Mouse (Mus musculus) urinary bladder, adult 18-20 months (tissue): ENCODE results near the gene Zc3hc1.
"Not testable (repeated sequence)": the region's sequence is repeated elsewhere in the genome, so short reads cannot be mapped to it uniquely, and the experiment has no call there.

Experiments used
- DNase-seq, 2 experiments: peaks; one replicate each; pipeline ENCODE4 v3.0.0; 2022; ENCODE audit warnings: low spot score in 2 of 2, mixed read lengths in 2 of 2

Zc3hc1 gene

DNA sequence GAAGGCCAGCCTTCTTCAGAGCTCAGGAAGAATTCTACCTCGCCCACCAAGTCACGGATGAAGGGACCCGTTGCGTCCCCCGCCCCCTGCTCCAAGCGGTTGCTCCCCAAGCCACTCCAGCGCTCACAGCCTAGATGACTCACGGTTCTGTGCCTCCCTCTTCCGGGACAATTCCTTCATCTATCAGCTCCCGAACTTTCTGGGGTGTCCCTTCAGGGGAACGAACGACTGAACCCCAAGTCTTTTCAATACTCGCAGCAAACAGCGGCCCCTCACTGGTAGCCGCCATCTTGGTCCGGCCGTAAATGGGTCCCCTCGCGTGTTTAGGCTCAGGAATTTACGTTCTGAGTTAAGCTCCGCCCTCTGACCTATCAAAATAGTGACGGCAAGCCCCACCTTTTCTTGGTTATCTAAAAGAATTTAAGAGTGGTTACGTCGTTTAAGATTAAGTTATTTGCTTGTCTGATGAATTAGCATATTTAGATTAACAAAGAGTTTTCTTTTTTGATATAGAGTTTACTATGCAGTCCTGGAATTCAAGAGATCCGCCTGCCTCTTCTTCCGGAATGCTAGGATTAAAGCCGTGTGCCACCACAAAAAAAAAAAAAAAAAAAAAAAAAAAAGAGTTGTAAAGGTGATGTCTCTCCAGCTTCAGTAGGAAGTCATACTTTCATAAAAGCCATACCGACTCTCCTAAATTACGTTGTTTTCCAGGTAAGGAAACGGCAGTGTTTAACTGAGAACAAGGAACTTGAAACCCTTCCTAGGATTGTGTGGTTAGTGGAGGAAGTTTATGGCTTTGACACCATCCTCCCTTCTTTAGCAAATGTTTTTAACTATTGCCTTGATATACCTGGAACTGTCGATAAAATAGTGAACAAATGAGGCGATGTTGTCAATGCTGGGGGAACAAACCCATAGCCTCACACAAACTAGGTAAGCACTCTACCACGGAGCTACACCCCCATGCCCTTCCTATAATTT is at the start of gene Zc3hc1:
Gene Zc3hc1 (minus strand): TSS at position 315 of the 984 bp plus-strand sequence.
- DNase-seq = peak; percentile 46 to 58

DNA sequence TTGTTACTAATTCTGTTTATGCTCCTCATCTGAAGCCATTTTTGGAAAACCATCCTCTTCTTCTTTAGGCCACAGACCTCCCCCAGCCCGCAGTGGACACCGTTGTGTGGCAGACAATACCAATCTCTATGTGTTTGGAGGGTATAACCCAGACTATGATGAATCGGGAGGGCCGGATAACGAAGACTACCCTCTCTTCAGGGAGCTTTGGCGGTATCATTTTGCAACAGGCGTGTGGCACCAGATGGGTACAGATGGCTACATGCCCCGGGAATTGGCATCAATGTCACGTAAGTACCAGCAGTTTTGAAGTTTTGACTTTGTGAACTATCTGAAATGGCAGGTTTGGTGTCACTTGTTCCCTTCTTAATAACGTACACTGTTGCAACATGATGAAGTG is 48.7 kb upstream of the Zc3hc1 start:
- no peak for DNase-seq

DNA sequence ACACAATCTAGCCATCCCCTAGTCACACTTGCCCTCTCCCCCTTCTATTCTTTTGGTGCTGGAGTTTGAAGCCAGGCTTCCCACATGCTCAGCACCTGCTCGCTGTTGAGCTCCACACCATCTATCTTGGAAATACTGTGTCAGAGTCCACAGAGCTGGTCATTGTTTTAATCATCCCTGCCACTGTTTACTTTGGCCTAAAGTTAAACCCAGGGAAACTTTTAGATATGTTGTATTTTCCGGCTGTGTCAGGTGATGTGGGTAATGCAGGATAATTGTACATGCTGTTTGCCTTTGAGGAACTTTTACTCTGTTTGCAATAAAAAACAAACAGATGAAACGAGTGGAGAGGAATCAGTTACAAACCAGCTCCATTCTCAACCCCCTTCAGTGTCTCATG is 46.2 kb upstream of the Zc3hc1 start:
- no peak for DNase-seq

DNA sequence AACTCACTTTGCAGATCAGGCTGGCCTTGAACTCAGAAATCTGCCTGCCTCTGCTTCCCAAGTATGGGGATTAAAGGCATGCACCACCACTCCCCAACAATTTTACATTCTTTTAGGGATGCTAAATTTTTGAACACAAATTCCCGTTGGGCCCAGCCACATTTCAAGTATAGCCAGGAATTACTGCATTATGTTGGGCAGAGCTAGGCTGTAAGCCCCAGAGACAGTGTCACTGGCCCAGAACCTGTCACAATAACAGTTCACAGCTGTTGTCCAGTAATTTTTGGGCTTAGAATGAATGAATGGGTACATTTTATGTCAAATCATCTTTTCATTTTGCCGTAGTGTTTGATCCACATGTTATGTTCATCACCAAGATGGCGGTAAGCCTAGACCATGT is 45.6 kb upstream of the Zc3hc1 start:
- no peak for DNase-seq

DNA sequence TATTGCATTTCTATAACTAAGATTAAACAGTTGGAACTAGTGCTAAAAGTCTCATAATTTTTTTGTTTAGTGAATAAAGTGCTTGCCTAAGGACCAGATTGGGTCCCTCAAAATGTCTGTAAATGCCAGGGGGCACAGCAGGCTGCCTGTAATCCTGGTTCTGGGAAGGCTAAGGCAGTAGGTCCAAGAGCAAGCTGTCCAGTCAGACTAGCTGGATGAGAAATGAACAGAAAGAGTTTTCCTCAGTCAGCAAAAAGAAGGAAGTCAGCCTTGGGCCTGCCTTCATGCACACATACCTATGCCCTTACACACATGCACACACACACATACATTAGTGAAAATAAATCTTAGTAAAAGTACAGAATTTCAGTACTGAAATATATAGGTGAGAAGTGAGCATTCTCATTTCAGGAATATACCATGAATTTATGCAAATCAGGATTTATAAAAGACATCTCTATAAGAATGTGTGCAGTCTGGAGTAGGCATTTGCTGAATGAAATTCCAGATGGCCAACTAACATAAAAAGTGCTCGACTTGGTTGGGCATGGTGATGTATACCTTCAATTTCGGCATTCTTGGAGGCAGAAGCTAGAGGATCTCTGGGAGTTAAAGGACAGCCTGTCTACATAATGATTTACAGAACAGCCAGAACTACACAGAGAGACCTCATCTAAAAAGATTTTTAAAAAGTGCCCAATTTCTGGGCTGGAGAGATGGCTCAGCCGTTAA is 41.8 kb upstream of the Zc3hc1 start:
- no peak for DNase-seq

DNA sequence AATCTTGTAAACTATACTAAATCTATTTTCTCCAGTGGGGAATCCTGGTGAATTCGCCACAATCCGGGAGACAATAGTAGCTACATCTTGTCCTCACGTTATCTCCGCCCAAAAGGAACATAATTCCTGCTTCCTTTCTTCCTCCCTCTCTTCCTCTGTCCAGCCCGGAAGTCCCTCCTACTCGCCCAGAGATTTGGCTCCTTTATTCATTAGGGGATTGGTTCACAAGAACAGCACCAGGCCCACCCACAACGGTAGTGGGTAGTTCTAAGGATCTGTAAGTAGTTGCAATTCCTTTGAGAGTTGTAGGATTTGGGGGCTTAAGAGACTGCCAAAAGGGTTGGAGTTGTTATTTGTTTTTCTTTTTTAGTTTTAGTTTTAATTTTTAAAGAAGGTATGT is 26.0 kb upstream of the Zc3hc1 start:
- no peak for DNase-seq

DNA sequence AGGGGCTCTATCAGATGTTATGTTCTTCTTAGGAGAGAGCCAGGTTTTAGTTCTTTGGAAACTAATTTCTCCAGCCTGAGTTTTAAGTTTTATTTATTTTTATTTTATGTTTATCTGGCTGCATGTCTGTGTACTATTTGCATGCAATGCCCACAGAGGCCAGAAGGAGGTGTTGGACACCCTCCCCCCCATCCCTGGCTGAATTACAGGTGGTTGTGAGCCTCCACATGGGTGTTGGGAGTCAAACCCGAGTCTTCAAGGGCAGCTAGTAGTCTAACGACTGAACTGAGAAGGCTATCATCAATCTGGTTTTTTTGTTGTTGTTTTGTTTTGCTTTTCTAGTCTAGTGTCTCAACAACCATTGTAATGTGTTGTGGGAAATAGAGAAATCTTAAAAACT is 25.3 kb upstream of the Zc3hc1 start:
- no peak for DNase-seq

DNA sequence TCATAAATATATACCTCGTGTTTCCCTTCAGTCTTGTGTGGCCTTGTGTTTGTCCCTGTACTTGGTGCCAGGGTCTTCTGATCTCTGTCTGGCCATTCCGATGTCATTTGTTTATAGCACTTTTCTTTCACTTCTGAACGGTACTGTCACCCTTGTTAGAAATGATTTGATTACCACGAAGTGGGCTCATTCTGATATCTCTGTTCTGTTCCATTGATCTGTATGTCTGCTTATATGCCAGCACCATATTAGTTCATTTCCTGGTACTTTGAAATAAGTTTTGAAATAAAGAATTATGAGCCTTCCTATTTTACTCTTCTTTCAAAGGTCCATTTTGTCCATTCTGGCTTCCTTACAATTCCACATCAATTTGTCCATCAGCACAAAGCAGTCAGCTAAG is 20.5 kb upstream of the Zc3hc1 start:
- no peak for DNase-seq

DNA sequence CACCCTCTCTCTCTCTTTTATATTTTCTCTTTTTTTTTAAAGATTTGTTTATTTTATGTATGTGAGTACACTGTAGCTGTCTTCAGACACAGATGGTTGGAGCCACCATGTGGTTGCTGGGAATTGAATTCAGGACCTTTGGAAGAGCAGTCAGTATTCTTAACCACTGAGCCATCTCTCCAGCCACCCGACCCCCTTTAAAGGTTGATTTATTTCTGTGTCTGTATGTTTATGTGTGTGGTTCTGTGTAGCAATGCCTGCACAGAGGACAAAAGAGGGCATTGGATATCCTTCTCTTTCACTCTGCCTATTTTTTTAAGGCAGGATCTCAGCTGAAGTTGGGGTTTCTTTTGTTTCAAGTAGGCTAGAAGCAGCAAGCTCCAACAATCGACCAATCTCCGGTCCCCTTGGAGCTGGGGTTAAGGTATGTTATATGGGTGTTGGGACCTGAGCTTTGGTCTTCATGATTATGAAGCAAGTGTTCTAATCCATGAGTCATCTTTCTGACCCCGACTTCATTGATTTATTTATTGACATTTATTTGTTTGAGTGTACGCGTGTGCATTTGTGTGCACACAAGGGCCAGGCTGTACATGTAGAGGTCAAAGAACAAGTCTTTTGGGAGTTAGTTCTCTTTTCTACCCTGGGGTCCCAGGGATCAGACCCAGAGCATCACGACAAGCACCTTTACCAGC is 18.7 kb upstream of the Zc3hc1 start:
- DNase-seq = no peak

DNA sequence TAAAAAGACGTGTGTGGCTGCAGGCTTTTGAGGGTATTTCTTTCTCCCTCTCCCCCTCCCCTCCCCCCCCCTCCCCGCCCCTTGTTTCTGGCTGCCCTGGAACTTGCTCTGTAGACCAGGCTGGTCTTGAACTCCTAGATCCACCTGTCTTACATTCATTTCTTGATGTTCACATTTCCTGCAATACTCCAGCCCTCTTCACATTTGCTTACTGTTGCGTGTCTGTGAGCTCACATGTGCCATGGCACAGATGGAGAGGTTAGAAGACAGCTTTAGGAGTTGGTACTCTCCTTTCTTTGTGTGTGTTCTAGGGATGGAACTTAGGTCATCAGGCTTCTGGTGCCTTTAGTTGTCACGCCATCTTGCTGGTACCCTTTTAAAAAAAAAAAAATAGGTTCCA is 17.4 kb upstream of the Zc3hc1 start:
- no peak for DNase-seq

DNA sequence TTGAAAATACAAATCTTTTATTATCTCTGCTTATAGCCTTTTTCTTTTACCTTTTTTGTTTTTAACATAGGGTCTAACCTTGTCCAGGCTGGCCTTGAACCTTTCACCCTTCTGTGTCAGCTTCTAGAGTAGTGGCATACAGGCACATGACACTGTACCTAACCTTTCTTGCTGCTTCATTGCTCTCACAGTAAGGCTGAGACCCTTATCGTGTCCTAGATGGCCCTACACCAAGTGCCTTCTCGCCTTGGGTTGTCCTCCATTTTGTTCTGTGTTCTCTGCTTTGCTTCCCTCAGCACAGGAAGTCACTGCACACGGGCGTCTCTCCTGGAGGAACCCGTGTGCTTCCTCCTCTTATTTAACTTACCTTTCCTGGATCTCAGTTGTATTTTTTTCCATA is 13.8 kb upstream of the Zc3hc1 start:
- no peak for DNase-seq

DNA sequence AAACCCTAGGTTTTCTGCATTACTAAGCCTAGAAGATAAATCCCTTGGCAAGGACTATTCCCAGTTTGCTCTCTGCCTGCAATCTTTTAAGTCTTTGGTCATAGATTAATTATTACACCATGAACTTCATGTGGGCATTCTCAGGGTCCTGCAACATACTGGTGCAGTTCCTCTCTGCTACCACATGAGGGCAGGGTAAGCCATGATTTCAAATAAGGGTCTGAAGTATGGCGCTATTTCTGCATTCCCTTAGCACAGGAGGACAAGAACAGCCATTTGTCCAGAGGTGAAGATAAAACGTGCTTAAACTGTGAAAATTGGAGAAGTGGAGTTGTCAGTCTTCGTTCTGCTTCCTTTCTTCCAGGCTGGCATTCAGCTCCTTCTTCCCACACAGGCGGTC is 12.6 kb upstream of the Zc3hc1 start:
- DNase-seq = peak in 1 of 2 experiments; percentile 37

DNA sequence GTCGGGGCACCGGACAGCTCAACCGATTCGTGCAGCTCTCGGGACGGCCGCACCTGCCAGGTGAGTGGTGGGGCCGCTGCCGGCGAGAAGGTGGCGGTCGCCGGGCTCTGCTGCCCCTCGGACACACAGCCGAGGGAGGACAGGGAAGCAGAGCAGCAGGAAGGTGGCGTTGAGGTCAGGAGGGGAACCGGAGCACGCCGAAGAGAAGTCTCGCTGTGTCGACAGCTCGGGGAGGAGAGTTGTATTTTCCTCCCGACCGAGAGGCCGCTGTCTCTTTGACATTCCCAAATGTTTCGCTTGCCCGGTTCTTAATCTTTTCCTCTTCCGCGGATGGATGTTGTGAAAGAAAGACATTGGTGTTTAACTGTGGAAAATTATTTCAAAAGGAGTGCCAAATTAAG is 11.3 kb upstream of the Zc3hc1 start:
- no peak for DNase-seq

DNA sequence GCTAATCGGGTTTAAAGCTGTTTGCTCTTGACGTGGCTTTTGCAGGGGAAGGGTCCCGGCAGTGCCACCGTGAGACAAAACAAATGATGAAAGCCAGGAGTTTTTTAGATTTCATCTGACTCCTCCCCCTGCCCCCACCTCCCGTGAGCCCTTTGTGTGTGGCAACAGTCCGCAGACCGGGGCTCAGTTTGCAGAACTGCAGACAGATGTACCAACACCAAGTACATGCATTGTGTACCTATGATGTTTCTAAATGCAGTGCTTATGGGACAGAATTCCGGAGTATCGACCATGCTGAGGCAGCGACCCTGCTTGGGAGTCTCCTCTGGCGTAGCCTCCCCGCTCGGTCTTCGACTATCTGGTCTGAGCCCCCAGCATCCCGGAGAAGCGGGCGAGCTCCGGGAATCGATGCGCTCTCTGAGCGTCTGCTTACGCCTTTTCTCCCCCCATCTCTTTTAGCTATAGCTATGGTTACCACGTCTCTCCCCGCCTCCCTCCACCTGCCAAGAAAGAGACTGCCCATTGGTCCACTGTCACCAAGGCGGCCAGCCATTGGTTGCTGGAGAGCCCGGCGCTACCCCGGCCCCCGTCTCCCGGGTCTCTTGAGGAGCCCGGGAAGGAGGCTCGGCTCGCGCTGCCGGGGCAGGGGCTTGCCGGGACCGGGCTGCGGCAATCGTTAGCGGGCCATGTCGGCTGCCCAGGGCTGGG is 10.6 kb upstream of the Zc3hc1 start, which contains the start of gene Klhdc10:
Gene Klhdc10 (plus strand): TSS at position 561 of the 708 bp plus-strand sequence.
- peak; percentile 100 for DNase-seq

DNA sequence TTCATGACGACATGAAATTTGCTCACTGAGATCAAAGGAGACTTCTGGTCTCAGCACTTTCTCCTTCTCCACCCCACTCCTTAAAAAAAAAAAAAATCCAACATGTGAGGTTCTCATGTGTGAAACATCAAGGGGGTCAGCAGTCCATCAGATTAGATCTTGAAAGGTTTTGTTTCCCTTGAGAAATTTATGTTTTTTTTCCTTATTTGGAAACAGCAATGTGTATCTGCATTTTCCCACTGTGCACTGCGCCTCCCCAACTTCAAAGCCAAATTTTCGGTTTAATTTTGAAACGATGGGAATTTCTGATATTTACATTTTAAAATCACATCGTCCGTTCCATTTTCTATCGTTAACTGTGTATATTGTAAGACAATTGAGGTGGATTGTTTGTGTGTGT is 9.9 kb upstream of the Zc3hc1 start:
- no peak for DNase-seq

DNA sequence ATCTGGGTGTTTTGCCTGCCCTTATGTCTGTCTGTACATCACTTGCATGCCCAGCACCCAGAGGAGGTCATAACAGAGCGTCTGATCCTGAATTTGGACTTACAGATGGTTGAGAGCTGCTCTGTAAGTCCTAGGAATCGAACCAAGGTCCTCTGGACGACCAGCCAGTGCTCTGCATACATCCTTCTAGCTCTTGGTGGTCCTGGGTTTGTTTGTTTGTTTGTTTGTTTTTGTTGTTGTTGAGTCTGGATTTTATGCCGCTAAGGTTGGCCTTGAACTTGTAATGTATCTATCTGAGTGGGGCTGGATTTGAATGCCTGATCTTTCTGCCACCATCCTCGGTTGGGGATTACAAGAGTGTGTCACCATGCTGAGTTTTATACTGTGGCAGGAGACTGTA is 9.3 kb upstream of the Zc3hc1 start:
- DNase-seq = no peak

DNA sequence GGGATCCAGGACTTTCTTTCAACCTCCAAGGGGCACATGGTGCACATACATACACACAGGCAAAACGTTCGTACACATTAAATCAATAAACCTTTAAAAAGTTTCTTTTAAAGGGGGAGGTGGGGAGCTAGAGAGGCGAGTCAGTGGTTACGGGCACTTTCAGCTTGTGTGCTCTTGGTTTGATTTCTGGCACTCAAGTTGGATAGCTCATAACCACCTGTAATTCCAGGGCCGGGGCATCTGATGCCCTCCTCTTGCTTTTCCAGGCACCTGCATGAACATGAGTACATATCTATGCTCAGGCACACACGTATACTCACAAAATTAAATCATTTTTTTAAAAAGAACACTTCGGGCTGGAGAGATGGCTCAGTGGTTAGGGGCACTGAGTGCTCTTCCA is 1.2 kb upstream of the Zc3hc1 start:
- no peak for DNase-seq

DNA sequence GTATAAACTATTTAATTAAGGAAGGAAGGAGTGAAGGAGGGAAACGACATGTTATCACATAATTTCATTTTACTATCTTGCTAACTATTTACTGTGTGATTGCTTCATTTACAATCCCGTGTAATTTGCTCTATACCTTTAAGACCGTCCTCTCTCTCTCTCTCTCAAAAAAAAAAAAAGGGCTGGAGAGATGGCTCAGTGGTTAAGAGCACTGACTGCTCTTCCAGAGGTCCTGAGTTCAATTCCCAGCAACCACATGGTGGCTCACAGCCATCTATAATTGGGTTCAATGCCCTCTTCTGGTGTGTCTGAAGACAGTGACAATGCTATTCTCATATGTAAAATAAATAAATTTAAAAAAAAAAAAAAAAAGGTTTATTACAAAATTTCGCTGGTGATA is 557 bp downstream of the Zc3hc1 start:
- not testable (repeated sequence) for DNase-seq

DNA sequence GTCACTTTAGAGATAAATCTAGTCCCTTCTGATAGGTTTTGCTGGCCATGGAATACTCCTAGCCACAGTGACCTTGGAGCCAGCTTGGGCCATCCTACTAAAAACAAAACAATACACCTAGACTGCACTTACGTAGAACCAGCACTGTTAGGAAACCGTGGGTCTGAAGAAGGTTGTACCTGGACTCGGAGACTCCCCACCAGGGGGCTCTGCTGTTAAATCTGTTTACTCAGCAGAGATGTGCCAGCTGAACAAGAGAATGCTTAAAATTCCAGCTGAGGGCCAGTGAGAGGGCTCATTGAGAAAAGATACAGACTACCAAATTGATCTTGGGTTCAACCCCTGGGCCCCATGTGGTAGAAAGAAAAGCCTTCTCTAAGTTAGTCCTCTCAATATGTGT is 9.7 kb downstream of the Zc3hc1 start:
- no peak for DNase-seq

DNA sequence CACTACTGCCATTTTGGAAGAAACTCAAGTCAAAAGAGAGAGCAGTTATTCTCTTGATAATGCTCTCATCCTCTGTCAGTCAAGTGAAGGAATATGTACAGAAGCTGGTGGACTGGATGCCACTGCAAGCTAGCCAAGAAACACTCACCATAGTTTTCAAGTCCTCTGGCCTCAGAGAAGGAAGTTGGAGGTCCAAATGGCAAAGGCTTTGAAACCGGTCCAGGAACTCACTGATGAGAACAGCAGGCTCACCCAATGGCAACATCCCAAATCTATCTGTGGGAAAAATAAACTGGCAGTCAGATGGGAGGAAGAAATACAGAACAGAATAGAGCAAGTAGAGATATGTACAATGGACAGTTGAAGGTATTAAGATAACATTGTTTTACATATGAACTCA is 15.0 kb downstream of the Zc3hc1 start:
- DNase-seq = no peak

DNA sequence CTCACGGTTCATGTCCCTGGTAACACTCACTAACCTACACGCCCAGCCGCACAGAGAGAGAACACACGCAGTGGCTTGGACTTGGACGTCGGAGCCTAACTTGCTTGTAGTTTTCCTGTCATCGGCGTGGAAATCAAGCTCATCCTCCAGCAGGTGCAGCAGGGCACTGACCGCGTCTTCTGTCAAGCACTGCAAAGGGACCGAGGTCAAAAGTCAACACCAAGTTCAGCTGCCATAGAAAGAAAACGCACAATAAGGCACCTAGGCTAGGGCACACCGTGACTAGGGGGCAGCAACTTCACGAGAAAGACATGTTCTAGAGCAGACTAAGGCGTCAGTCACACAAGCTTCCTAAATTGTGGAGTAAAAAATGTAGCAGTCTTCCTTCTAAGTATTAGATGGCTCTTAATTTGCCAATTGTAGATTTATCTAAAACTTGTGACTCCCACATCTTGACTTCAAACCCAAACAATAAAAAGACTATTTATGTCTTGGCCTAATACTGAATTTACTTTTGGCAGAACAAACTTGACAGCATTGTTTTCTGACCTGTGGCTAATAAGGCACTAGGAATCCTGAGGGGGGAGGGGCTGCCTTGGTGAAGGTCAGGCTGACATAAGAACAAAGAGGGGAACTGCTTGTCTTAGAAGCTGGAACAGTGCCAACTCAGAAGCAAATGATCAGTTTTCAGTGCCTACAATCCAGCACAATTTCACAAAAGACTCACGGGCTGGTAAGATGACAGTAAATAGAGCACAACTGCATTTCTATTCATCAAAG is 15.9 kb downstream of the Zc3hc1 start:
- DNase-seq = no peak
